Mouse (Mus musculus) spleen, postnatal 36 days (tissue): ENCODE measurements around the gene Nfyc.

ENCODE experiments used
- DNase-seq, 2 experiments: peaks; one replicate each; pipeline ENCODE4 v3.0.0; 2022; ENCODE audit warnings: low spot score in 2 of 2, mixed read lengths in 1 of 2

Nfyc gene

GRCm38 (mm10) chr4:120755299-120755698 lies 76.1 kb downstream of the Nfyc start:
- peak; percentile 29 to 47 for DNase-seq

GRCm38 (mm10) chr4:120749601-120750000 lies 81.8 kb downstream of the Nfyc start:
- no peak for DNase-seq

- no peak for DNase-seq
These were observed 83.2 kb downstream of the Nfyc start, which contains the start of gene Kcnq4 for GRCm38 (mm10) chr4:120747941-120748866. Gene Kcnq4 (minus strand): TSS chr4:120748612.

GRCm38 (mm10) chr4:120747243-120747792 lies 84.1 kb downstream of the Nfyc start:
- no peak for DNase-seq

GRCm38 (mm10) chr4:120746552-120747150 lies 84.7 kb downstream of the Nfyc start:
- no peak for DNase-seq

GRCm38 (mm10) chr4:120745731-120746551 lies 85.4 kb downstream of the Nfyc start:
- DNase-seq = no peak

- DNase-seq = no peak
These were observed 87.7 kb downstream of the Nfyc start for GRCm38 (mm10) chr4:120743636-120744035.

GRCm38 (mm10) chr4:120741303-120741702 lies 90.1 kb downstream of the Nfyc start:
- no peak for DNase-seq

- no peak for DNase-seq
These were observed 97.3 kb downstream of the Nfyc start for GRCm38 (mm10) chr4:120734012-120734622.

- no peak for DNase-seq
These were observed 98.6 kb downstream of the Nfyc start for GRCm38 (mm10) chr4:120732737-120733136.

GRCm38 (mm10) chr4:120731030-120731644 lies 100.2 kb downstream of the Nfyc start:
- peak; percentile 34 to 48 for DNase-seq

GRCm38 (mm10) chr4:120730574-120730973 lies 100.8 kb downstream of the Nfyc start:
- DNase-seq = no peak

- no peak for DNase-seq
These were observed 101.2 kb downstream of the Nfyc start for GRCm38 (mm10) chr4:120730146-120730545.

- no peak for DNase-seq
These were observed 101.9 kb downstream of the Nfyc start for GRCm38 (mm10) chr4:120729441-120729840.

- DNase-seq = no peak
These were observed 103.5 kb downstream of the Nfyc start for GRCm38 (mm10) chr4:120727842-120728241.

- no peak for DNase-seq
These were observed 105.2 kb downstream of the Nfyc start for GRCm38 (mm10) chr4:120726174-120726573.

- no peak for DNase-seq
These were observed 105.8 kb downstream of the Nfyc start for GRCm38 (mm10) chr4:120725516-120726090.

- no peak for DNase-seq
These were observed 109.8 kb downstream of the Nfyc start for GRCm38 (mm10) chr4:120721574-120721973.

GRCm38 (mm10) chr4:120719152-120719551 lies 112.2 kb downstream of the Nfyc start:
- DNase-seq = no peak

GRCm38 (mm10) chr4:120717591-120717990 lies 113.8 kb downstream of the Nfyc start:
- no peak for DNase-seq
